Mouse (Mus musculus): Measurements from ENCODE around the gene Lzts2. TPM values are rescaled to one million over a fixed set of nuclear protein-coding genes. Genes with fewer than 3 reads are reported as not detected.

Lzts2 gene
- total RNA-seq, 2 experiments from 2014 or later = 19.3 to 20.1 TPM

DNA sequence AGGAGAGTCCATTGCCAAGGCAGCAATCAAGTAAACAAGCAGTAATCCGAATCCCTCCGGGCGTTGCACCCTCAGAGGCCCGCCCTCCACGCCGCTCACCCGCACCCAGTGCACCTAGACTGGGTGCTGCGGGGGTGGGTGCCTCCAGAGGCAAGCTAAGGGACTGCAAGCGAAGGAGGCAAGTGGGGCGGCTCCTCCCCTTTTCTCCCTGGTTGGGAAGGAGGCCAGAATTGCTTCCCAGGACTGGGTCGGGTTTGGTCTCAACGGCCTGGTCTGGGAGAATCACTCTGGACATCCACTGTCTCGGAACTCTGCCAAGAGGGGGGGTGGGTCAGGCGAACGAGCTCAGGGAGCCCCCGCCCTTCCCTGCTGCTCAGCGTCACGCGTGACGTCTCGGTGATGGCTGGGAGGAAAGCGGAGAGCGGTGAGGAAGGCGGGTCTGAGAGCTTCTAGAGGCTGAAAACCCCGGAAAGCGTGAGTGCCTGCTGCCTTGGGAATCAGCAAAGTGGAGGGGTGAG lies 33.3 kb downstream of the Lzts2 start, which contains the start of gene Sfxn3:
Gene Sfxn3, plus strand, starts transcription at position 87 of the 518 bp plus-strand sequence.
- DNase-seq = peak; percentile 94 to 98
- intact Hi-C loops (cut with DNase I) = no loop called here

DNA sequence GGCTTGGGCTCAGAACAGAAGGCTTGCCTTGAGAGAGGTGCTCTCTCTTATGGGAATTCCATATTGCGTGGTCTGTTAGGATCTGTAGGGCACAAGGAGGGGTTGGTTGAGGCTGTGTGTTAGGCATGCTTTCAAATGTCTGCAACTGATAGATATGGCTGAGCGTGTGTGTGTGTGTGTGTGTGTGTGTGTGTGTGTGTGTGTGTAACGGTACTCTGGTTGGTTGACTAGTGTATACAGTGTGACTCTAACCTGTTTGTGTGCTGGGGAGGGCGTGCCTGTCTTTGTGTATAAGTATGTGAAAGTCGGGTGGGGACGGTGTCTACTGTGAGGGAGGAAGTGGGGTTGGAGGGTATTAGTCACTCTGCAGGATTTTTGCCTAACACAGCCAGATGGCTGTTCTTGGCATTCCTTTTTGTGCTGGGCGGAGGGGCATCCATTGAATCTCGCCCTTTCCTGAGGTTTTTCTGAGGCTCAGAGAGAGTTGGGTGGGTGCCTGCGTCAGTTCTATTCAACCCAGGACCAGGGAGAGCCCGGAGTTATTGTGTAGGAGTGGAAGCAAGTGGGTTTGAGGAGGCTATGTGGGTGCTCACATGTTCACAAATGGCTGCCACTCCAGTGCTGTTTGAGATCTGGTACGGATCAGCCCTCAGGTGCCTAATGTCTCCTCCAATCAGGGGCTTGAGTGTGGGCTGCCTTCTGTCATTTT lies 33.9 kb downstream of the Lzts2 start:
- peak in 1 of 2 experiments; percentile 40 for DNase-seq
- intact Hi-C loops (cut with DNase I) = no loop called here

DNA sequence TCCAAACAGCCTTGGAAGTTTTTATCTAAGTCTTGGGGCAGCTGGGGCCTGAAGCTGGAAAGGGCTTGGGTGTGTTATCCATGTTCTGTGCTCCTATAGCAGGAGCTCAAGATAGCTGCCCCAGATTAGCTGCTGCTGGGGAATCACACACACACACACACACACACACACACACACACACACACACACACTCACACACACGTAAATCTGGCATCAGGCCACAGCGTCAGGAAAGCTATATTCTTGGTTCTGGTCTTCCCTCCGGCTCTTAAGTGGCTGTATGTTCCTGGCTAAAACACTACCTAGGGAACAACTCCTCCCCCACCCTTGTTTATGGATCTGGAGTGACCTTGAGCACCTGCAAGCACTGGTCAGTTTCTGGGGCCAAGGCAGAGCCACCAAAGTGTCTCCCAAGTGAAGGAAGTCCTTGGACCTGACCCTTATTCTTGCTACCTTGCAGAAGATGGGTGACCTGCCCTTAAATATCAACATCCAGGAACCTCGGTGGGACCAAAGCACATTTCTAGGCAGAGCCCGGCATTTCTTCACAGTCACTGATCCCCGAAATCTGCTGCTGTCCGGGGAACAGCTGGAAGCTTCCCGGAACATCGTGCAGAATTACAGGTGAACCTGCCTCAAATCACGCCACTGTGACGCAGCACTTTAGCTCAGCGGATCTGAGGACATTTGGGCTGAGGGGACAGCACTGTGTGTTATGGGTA lies 34.6 kb downstream of the Lzts2 start:
- no peak for DNase-seq
- intact Hi-C loops (cut with DNase I) = no loop called here

DNA sequence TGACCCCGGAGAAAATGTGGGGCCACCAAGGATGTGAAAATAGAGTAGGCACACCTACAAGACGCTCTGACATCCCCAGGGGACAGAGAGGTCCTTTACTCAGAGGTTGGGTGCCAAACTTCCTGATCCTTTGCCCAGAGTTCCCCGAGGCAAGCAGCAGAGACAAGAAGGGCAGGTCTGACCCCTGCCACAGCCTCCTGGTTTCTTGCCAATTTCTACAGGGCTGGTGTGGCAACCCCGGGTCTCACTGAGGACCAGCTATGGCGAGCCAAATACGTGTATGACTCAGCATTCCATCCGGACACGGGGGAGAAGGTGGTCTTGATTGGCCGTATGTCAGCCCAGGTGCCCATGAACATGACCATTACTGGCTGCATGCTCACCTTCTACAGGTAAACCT lies 35.3 kb downstream of the Lzts2 start:
- DNase-seq = no peak
- intact Hi-C loops (cut with DNase I) = no loop called here

DNA sequence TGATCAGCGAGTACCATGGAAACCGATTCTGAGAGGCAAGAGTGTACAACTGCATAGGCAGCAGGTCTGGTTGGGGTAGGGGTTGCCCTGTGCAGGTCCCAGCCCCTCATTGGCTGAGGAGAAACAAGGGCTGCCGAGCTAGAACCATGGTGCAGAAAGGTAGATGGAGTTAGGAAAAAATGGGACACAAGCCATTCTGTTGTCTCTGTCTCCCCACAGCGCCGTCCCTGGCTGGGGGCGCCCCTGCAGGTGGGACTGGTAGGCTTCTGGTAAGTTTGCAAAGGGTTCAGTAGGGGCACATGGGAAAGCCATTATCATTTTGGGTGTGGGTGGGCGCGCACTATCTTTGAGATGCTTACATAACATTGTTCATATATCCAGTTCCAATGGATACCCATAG lies 39.2 kb downstream of the Lzts2 start:
- intact Hi-C loops (cut with DNase I) = no loop called here
- DNase-seq = no peak

DNA sequence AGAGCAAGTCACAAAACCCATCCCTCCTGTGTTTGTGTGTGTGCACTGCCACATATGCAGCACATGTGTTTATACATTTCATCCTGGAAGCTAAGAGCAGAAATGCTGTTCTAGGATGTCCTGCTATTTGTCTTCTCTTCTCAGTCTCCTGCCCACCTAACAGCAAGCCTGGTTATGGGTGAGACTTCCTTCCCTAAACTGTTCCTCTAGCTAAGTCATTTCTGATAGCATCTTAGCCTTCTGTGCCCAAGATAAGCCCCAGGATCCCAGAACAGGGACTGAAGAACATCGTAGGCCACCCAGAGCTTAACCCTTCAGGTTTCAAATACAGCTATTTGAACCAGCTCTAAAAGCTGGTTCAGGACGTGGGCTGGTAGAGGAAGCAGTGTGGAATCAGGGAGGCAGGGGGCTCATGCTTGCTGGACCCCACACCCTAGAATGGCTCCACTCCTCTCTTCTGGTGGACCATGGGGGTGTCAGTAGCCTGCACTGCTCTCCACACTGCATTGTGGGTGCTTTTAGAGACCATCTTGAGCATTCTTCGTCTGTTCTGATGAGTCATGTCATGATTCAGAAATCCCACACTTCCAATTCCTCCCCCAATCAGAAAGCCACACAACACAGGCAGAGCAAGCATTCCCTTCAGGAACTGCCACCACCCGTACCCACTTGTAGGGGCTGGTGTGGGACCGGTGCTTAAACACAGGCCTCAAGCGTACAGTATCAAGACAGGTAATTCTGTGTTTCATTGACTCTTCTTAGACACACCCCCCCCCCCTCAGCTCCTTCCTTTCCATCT lies 40.9 kb downstream of the Lzts2 start:
- intact Hi-C loops (cut with DNase I) = no loop called here
- no peak for DNase-seq

DNA sequence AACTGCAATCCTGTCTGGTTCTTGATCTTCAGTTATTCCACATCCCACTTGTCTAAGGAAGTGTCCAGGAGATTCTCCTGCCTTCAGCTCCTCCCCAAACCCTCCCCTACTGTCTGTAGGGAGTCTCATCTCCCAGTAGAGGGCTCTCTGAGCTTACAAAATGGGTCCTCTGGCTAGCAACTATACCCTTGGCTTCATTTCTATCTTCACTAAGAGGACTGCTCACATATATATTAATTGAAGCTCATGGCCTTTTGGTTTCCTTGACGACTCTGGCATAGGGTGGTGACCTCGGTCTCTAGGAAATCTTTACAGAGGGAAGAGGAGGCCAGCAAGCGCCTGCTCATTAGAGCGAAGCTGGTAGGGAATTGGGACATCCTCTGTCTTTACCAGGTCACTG lies 42.1 kb downstream of the Lzts2 start:
- intact Hi-C loops (cut with DNase I) = no loop called here
- DNase-seq = no peak

DNA sequence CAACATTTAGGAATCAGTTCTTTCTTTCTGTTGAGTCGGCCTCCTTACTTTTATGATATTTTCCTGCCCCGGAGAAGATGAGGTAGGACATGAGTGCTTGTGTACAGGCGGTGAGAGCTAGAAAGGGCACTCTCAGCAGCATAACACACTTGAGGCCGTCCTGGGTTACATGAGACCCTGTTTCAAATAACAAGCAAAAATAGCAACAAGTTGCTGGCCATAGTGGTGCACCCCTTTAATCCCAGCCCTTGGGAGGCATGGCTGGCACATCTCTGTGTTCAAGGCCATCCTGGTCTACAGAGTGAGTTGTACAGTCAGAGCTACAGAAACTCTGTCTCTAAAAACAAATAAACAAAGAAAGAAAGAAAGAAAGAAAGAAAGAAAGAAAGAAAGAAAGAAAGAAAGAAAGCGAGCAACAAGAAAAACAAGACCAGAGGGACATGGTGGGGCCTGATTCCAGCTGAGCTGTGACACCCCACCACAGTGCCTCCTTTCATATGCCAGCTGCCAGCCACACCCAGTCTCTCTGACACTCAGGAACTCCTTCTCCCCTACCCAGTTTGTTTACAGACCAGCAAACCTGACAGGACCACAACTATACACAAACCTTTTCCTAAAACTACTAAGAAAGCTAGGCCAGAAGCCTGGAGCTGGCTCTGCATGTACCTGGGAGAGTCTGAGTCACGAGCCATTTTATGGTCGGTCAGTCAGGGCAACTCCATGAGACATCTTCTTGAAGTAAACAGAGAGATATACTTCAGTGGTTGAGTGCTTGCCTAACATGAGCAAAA lies 42.9 kb downstream of the Lzts2 start:
- intact Hi-C loops (cut with DNase I) = no loop called here
- no peak for DNase-seq

DNA sequence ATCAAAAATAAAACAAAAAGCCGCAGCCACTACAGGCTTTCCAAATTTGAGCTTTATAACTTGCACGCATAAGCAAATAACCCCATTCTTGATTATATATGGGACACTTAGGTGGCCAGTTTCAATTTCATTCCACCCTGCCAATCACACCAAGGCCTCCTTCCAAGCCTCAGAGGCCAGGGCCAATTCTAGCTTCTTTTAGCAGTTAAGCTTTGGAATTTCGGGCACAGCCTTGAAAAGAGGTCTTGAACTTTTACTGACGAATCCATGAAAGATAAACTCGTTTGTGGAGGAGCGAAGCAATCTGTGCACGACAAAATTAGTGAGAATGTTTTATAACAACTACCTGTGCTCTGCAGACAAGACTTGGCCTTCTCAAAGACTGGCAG lies 43.5 kb downstream of the Lzts2 start:
- no peak for DNase-seq
- intact Hi-C loops (cut with DNase I) = no loop called here

DNA sequence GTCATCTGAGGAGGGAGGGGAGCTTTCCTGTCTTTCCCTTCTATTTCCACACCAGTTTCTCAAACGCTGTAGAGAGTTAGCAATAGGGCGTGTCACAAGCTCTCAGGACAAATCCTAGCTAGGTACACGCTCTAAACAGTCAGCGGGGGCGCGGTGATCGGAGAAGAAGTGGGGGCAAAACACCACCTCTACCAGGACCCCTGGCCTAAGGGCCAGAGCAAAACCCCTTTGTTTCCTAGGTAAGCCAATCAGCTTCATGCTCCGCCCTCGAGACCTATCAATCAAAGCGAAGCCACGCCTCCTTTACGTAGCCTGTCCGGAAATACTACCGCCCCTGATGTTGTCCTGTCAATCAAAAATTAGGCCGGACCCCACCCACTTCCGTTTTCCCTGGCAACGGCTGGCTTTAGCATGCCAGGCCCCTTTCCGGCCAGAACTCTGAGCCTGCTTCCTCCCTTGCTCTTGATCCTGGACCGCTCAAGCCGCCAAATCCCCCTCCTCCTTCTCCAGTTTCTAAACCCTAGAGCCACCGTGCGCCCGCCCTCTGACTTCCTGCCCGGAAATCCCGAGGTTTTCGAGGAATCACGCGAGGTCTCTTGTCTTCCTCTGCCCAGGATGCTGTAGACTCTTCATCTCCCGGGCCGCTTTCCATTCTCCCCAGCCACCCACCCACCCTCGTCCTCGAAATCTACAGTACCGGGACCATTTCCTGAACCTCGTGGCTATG lies 44.1 kb downstream of the Lzts2 start:
- DNase-seq = peak; percentile 88 to 91
- intact Hi-C loops (cut with DNase I) = no loop called here

DNA sequence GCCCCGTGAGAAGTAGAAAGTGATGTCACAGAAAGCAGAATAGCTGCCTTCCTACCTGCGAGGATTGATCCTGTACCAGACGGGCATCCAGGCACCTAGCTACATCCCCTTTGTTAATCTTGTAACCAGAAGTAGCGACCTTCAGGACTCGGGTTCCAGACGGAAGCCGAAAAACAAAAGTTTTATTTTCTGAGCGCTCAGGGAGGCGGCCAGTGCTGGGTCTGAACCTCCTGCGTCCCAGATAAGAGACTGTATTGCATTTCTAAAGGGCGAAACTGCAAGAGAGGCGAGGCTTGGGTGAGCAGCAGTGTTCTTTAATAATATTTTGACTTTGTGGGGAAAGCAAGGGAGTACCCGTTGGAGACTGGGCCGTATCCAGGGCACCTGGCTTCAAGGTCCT lies 44.6 kb downstream of the Lzts2 start:
- intact Hi-C loops (cut with DNase I) = no loop called here
- DNase-seq = no peak

DNA sequence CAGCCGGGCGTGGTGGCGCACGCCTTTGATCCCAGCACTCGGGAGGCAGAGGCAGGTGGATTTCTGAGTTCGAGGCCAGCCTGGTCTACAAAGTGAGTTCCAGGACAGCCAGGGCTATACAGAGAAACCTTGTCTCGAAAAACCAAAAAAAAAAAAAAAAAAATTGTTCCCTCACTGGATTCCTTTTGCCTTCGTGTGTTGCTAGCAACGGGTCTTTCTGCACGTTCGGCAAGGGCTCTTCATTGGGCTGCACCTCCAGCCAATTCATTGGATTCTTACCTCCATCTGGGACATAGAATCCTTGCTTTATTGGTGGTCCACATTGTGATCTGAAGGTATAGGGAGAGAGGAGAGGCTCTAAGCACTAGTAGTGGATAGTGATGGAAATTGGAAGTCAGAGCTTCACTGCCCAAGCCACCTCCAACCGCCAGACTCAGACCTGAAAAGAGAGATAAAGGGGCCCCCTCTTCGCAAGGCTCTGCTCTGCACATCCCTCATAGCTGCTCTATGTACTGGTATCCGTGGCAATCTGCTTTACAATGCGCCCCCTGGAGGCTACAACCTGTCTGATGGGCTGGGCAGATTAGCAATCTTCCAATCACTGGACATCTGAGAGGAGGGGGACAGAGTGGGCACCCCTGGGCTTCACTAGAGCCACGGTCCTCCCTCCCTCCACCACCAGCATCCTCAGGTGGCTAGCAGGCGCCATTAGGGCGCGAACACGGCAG lies 49.5 kb downstream of the Lzts2 start:
- intact Hi-C loops (cut with DNase I) = loop anchor here (5.0 kb wide), 1 partner anchor 239 kb away; no protein-coding TSS in a partner anchor
- DNase-seq = peak in 1 of 2 experiments; percentile 51

DNA sequence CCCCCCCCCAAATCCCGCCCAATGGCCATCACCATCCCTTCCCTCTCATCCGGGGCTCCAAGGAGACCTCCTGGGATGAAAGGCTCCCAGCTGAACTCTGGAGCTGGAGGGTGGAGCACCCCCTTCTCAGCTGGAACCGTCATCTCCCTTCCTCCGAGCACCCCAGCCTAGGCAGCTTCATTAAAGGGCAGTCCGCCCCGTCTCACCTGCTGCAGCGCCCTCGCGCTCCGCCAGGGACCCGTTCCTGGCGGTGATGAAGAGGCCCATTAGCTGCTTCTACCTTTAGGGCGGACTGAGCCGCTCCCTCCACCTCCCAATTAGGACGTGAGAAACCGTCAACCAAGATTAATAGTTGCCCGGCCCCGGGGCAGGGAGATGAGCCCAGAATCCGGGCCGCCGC lies 51.0 kb downstream of the Lzts2 start:
- intact Hi-C loops (cut with DNase I) = no loop called here
- DNase-seq = no peak

DNA sequence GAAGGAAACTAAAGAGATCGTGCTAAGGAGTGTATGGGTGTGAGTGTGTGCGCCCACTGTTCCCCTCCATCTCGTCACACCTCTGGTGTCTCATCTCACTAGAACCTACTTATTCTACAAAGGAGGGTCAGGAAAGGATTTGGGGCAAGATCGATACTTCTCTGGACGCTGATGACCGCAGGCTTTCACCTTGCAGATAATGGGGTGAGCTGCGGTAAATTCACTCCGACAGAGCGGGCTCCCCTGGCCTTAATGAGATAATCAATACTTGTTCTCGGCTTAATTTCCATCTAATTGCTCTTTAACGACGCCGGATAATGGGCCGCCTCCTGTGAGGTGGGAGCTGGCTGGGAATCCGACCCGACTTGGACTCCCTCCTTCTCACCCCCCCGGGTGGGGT lies 53.0 kb downstream of the Lzts2 start:
- intact Hi-C loops (cut with DNase I) = no loop called here
- DNase-seq = no peak

DNA sequence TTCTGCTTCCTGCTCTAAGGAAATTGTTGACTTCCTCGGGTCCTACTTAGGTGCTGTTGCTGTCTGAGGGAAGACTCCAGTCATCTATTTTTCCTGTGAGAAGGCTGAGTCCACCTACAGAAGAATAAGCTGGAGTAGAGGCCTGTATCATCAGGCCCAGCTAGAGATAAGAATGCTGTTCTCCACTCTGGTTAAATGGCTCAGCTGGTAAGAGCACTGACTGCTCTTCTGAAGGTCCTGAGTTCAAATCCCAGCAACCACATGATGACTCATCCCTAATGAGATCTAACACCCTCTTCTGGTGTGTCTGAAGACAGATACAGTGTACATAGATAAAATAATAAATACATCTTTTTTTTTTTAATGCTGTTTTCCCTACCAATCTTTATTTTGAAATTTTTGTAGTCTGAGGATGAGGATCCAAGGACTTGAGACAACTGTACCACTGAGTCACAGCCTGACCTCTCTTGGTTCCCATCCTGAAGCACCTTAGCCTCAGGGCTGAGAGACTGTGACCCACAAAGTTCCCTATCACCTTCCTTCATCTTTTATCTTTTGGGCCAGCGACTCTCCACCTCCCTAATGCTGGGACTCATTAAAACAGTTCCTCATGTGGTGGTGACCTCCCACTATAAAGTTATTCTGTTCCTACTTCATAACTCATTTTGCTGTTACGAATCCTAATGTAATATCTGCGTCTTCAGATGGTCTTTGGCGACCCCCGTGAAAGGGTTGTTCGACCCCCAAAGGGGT lies 53.7 kb downstream of the Lzts2 start:
- no peak for DNase-seq
- intact Hi-C loops (cut with DNase I) = no loop called here

DNA sequence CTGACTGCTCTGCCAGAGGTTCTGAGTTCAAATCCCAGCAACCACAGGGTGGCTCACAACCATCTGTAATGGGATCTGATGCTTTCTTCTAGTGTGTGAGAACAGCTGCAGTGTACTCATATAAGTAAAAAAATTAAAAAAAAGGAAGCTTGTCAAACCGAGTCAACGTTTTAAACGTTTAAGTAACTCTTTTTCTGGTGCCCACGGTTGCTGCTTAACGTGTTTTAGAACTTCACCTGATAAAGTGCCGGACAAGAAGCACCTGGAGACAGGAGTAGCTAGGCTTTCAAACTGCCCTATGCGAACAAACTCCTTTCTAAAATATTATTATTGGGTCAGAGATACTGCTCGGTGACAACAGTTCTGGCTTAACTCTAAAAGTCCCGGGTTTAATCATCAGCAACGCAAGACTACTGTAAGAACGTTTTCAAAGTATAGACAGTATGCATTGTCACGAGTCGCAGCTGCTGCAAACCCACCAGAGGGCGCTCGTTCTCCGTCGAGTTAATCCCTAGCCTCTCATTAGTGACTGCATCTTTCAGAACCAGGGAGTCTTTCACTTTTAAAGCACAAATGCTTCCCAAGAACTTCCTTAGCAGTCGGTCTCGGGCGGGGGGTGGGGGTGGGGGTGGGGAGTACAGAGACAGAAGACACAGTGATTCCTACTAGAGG lies 59.8 kb downstream of the Lzts2 start:
- DNase-seq = peak in 1 of 2 experiments; percentile 78
- intact Hi-C loops (cut with DNase I) = no loop called here

DNA sequence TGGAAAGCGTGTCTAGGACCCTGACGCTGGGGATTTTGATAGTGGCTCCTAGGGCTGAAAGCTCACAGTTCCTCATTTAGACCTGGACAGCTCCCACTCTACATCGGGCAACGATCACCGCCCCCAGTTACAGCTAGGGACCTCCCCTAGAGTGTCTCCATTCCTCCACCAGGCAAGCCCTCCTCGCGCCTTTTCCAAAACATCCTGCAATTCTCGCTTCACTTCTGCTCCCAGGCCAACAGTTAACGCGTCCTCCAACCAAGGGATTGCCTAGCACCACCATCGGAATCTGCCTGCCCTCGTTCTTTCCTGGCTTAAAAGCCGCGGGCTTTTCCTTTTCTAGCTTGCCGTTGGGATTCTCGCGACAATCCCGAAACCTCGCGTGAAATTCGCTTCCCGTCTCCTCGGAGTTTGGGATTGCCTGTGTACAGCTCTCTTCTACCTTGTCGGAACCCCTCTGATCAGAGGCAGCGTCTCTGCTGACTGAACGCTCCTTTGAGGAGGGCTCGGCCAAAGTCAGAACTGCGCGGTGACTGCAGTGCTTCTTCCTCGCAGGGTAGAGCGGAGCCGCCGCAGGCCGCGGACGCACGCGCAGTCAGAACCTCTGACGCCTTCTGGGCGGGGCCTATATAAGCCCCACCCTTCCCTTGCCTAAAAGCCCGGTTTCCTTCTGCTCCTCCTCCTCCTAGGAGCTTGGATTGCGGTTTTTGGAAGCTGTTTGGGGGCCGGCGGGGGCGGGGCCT lies 60.5 kb downstream of the Lzts2 start, which contains the start of gene Kazald1:
Gene Kazald1, plus strand, starts transcription at position 662 of the 743 bp plus-strand sequence.
- intact Hi-C loops (cut with DNase I) = no loop called here
- peak; percentile 93 to 98 for DNase-seq

All from gastrocnemius, postnatal 36 days (tissue).